Mouse (Mus musculus): ENCODE data around the gene Sec24a.

DNA sequence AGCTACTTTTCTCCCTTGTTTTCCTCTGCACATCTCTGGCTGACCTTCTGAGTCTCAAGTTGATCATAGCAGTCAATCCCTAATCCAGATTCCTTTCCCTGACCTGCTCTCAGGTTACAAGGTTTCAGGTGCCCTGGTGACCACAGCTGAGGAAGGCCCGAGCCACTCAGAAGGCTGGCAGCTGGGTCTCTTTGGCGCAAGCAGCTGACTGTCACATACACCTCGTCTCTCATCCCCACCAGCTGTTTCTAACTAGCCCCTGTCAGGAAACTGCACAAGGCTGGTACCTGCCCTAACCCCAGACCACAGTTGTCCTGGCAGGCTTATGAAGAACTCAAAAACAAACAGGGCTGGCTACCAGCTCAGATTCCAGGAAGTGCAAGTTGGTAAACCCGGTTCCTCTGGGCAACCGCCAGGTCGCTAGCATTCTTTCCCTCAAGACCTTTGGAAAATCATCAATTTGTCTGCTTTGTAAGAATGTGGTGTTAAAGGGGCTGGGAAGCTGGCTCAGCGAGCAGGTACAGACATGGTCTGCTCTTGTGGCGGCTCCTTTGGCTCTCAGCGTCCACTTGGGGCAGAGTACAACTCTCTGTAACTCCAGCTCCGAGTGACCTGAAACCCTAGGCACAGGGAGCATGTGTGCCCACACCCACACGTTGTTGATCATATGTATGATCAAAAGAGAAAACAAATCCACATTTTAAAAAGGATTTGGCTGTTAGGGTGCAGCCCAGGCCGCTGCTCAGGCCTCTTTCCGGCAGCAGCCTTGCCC lies 43.9 kb upstream of the Sec24a start:
- TF ChIP-seq CTCF (conservative IDR thresholded peaks at IDR 0.05; ENCODE audit: low read length): no peak
- no peak for TF ChIP-seq POU5F1 (IDR thresholded peaks at IDR 0.05; ENCODE audit: borderline replicate concordance, low read length)

Measured in E14TG2a.4 (cell line).